Mouse (Mus musculus) stomach, postnatal 0 days (tissue): ENCODE results near the gene Padi2. TPM values are rescaled to one million over a fixed set of nuclear protein-coding genes. Genes with fewer than 3 reads are reported as not detected.

ENCODE experiments used
- ATAC-seq: fragments of 200-750 bp; cut with Nextera tagmentation; 2 replicates; pipeline ENCODE4 v1.8.0; 2017; ENCODE audit not compliant: low FRiP score, low TSS enrichment
- DNase-seq: peaks from one replicate; pipeline ENCODE4 v3.0.0-alpha.2; 2016; ENCODE audit warnings: low spot score
- H3K27ac ChIP-seq: fragments of 300-500 bp; sonication (generic); replicated peaks from 2 replicates; pipeline ENCODE4 v1.5.1; 2014; ENCODE audit warnings: mild to moderate bottlenecking, control low read depth
- H3K27me3 ChIP-seq: fragments of 300-500 bp; sonication (generic); 2 replicates; pipeline ENCODE4 v1.6.1; 2014; ENCODE audit warnings: low read length; ENCODE audit not compliant: control insufficient read depth, insufficient read depth
- H3K36me3 ChIP-seq: fragments of 300-500 bp; sonication (generic); 2 replicates; pipeline ENCODE4 v1.6.1; 2014; ENCODE audit warnings: low read length, mixed read lengths; ENCODE audit not compliant: control insufficient read depth, insufficient read depth
- H3K4me1 ChIP-seq: fragments of 300-500 bp; sonication (generic); replicated peaks from 2 replicates; pipeline ENCODE4 v1.6.1; 2014; ENCODE audit warnings: antibody characterized with exemption; ENCODE audit not compliant: control insufficient read depth, insufficient read depth
- H3K4me2 ChIP-seq: fragments of 300-500 bp; sonication (generic); replicated peaks from 2 replicates; pipeline ENCODE4 v1.6.1; 2014; ENCODE audit warnings: low read depth, mild to moderate bottlenecking, control low read depth, moderate library complexity
- H3K4me3 ChIP-seq: fragments of 300-500 bp; sonication (generic); 2 replicates; pipeline ENCODE4 v1.5.1; 2014; ENCODE audit warnings: low read depth, low read length, control low read depth
- H3K9ac ChIP-seq: fragments of 300-500 bp; sonication (generic); 2 replicates; pipeline ENCODE4 v1.6.1; 2014; ENCODE audit warnings: mild to moderate bottlenecking, low read length, control low read depth, mixed read lengths
- H3K9me3 ChIP-seq: fragments of 300-500 bp; sonication (generic); 2 replicates; pipeline ENCODE4 v1.6.1; 2016; ENCODE audit warnings: low read length; ENCODE audit not compliant: control insufficient read depth
- CTCF ChIP-seq: IDR thresholded peaks from 2 replicates; pipeline ENCODE4 v1.5.1; 2016; ENCODE audit warnings: antibody characterized with exemption, low read depth, mild to moderate bottlenecking, moderate library complexity
- EP300 ChIP-seq: optimal IDR thresholded peaks from 2 replicates; pipeline ENCODE3; 2016; ENCODE audit warnings: antibody characterized with exemption
- WGBS: fragments of 180-500 bp; shearing (Covaris S2); extraction: QIAGEN DNeasy Blood & Tissue Kit; methylation state at CpG from one replicate; pipeline ENCODE4 v1.1.7; 2014; 5-methylcytosine and 5-hydroxymethylcytosine counted together
- polyA plus RNA-seq: library from polyadenylated mRNA; unstranded; fragments of >200 nt; fragmentation: Nextera tagmentation; extraction: Ambion mirVana; gene quantifications from 2 replicates; pipeline ENCODE4 v1.2.1, GENCODE M21; 2015

Gene Padi2
- polyA plus RNA-seq, 1 experiment from 2014 or later: 0.69 TPM

DNA sequence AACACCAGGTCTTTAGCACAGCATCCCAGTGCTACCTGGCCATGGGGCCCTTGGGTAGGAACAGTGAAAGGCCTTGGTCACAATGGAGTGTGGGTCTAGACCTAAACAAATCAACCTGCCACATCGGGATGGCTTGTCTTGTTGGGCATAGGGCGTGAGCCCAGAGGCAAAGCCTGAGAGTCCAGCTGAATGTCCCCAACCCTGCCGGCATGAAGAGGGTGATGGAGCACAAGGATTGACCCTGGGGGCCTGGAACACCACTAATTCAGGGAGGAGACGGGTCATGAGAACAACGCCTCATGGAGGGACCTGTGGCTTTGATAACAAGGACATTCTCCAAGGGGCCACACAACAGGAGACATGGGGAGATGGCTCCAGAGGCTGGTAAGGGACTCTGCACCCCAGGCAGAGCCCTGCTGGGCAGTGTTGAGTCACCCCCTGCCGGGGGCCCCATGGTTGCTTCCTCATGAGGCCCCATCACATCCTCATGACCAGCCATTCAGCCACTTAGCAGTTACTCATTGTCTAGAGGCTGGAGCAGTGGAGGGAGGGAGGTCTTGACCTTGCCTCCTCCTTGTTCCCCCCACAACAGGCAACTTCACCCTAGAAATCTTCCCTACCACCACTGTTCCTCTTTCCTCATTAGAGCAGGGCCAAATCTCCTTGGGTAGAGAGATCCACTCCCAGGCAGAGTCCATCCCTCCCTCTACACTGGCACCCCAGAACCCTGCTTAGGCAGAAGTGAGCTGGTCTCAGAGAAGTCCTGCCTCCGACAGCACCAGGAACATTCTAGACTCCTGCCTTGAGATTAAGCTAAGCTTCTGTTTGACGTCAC is 34.1 kb upstream of the Padi2 start:
- WGBS: 71% methylated on average over 8 of the region's 8 CpGs
- DNase-seq (peak; percentile 19), ATAC-seq (peak; percentile 41; the same call in 1 of the 2 replicates)
- TF ChIP-seq EP300: no peak
- Histone ChIP-seq H3K27ac (no peak overlapping the region), H3K27me3 (no peaks in the 10 kb centered on the region), H3K36me3 (no peaks in the 10 kb centered on the region), H3K9me3 (no peaks in the 10 kb centered on the region), H3K4me1 (no peaks in the 10 kb centered on the region), H3K9ac (no peak overlapping the region), H3K4me3 (no peak overlapping the region), H3K4me2 (no peak overlapping the region)

DNA sequence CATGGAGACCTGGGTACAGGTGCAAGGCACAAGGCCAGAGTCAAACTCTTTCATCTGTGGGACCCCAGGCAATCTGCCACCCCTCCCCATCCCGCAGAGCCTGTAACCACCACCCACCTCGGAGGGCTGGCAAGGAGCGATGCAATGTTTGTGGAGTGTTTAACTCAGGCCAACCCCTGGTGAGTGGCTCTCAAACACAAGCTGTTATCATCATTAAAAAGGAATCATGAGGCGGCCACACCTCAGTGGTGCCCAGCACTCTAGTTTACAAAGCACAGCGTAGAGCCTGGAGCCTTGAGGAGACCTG is 33.5 kb upstream of the Padi2 start:
- H3K9me3 ChIP-seq: no peaks in the 10 kb centered on the region
- H3K4me3 ChIP-seq: no peak overlapping the region
- H3K36me3 ChIP-seq: no peaks in the 10 kb centered on the region
- peak; percentile 19 for DNase-seq
- no peaks in the 10 kb centered on the region for H3K27me3 ChIP-seq
- WGBS: 56% methylated on average over 5 of the region's 5 CpGs
- H3K4me1 ChIP-seq: no peaks in the 10 kb centered on the region
- 0 out of 2 replicates have a peak, but pooled peaks have one; percentile 30 for ATAC-seq
- no peak overlapping the region for H3K9ac ChIP-seq
- TF ChIP-seq CTCF: no peak
- no peak for TF ChIP-seq EP300
- H3K4me2 ChIP-seq: no peak overlapping the region
- H3K27ac ChIP-seq: no peak overlapping the region

DNA sequence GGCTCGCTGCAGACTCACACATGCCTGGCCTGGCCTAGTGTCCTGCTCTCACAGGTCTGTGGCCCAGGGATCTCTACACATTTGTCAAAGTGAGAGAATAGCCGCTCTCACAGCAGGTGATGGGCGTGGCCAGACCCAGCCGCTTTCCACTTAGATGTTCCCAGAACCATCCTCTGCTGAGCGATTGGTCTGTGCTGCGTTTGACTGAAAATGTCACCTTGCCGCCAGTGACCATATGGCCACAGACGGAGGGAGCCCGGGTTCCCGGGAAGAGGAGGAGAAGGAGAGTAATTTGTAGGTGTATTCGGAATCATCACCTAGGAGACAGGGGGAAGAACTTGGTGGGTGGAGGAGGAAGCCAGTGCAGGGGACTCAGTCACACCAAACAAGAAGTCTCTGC is 33.1 kb upstream of the Padi2 start:
- H3K27ac ChIP-seq: no peak overlapping the region
- no peak overlapping the region for H3K9ac ChIP-seq
- no peak for ATAC-seq
- no peak for DNase-seq
- no peaks in the 10 kb centered on the region for H3K4me1 ChIP-seq
- H3K27me3 ChIP-seq: no peaks in the 10 kb centered on the region
- H3K9me3 ChIP-seq: no peaks in the 10 kb centered on the region
- TF ChIP-seq EP300 (no peak), CTCF (no peak)
- H3K36me3 ChIP-seq: no peaks in the 10 kb centered on the region
- H3K4me2 ChIP-seq: no peak overlapping the region
- H3K4me3 ChIP-seq: no peak overlapping the region
- 41% methylated on average over 11 of the region's 11 CpGs for WGBS

DNA sequence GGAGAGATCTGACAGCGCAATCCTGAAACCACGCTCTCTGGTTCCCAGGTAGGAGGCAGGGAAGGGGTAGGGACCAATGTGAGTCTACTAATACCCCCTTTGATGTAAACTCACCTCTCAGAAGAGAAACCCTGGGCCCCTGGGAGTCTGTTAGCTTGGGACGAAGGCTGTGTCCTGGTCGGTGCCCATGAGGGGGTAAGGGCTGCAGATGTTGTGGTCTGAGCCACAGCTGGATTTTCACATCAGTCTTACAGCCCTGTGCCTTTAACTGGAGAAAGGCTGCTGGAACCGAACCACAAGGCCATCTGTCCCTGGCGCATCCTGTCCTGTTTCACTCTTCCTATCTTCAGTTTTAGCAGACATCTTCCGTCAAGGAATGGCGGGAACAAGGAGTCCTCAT is 30.0 kb upstream of the Padi2 start:
- TF ChIP-seq EP300 (no peak), CTCF (no peak)
- no peak for ATAC-seq
- Histone ChIP-seq H3K36me3 (no peaks in the 10 kb centered on the region), H3K27me3 (no peaks in the 10 kb centered on the region), H3K9me3 (no peaks in the 10 kb centered on the region), H3K4me2 (no peak overlapping the region), H3K9ac (no peak overlapping the region), H3K27ac (no peak overlapping the region), H3K4me1 (no peaks in the 10 kb centered on the region), H3K4me3 (no peak overlapping the region)
- 78% methylated on average over 8 of the region's 8 CpGs for WGBS
- peak; percentile 10 for DNase-seq

DNA sequence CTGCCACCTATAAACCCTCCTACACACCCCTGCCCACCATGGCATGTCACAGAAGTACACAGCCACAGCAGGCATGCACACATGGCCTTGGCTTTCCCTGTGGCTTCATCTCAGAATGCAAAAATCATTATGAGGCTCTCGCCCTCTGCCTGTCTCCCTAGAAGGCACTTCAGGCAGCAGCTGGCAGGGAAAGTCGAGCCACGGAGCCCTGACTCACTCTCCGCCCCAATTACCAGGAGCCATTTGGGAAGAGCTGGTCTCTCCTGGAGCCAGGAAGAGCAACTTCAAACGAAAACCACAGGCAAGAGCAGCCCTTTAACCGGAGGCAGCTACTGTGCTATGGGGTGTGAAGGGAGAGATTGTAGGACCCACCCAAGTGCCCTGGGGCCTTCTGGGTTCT is 29.5 kb upstream of the Padi2 start:
- Histone ChIP-seq H3K9ac (no peak overlapping the region), H3K36me3 (no peaks in the 10 kb centered on the region), H3K4me2 (no peak overlapping the region), H3K9me3 (no peaks in the 10 kb centered on the region), H3K4me3 (no peak overlapping the region), H3K27ac (no peak overlapping the region), H3K27me3 (no peaks in the 10 kb centered on the region), H3K4me1 (no peaks in the 10 kb centered on the region)
- ATAC-seq: no peak
- WGBS: 38% methylated on average over 6 of the region's 6 CpGs
- peak; percentile 7 for DNase-seq
- TF ChIP-seq CTCF (no peak), EP300 (no peak)

DNA sequence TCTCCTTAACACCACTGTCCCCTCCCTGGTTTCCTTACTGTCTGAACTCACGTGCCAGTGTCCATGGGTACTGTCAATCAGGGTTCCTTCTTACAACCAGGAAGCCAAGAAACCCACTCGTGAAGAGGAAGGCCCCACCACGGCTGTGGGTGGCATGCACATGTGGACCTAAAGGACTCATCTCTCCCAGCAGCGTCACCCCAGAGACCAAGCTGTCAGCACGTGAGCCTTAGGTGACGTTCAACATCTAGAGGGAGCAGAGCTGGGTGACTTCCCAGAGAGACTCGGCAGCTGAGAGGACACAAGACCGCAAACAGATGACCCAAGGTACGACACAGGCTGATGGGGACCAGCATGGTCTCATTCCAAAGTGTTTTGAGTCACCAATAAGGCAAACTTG is 28.7 kb upstream of the Padi2 start:
- Histone ChIP-seq H3K27ac (no peak overlapping the region), H3K9ac (no peak overlapping the region), H3K36me3 (no peaks in the 10 kb centered on the region), H3K4me2 (no peak overlapping the region), H3K27me3 (no peaks in the 10 kb centered on the region), H3K4me3 (no peak overlapping the region), H3K9me3 (no peaks in the 10 kb centered on the region), H3K4me1 (no peaks in the 10 kb centered on the region)
- DNase-seq: no peak
- WGBS: 76% methylated on average over 9 of the region's 9 CpGs
- no peak for ATAC-seq
- TF ChIP-seq EP300: no peak
- TF ChIP-seq CTCF: no peak
